Mouse (Mus musculus) CH12.LX (cell line): Measurements from ENCODE around the gene Ikzf4.
A peak's percentile ranks its signal among the peaks of the same experiment; 100 is the strongest.

Source experiments
- BHLHE40 ChIP-seq: IDR thresholded peaks from 2 replicates; pipeline ENCODE4 v1.6.1; 2011; ENCODE audit warnings: mild to moderate bottlenecking, low read depth, low read length, improper control_type of control experiment
- EP300 ChIP-seq: IDR thresholded peaks from 2 replicates; pipeline ENCODE4 v1.6.1; 2011; ENCODE audit warnings: low read length, improper control_type of control experiment
- ETS1 ChIP-seq: conservative IDR thresholded peaks from 2 replicates; pipeline ENCODE4 v1.6.1; 2012; ENCODE audit warnings: low read depth, mild to moderate bottlenecking, inconsistent platforms, low read length, improper control_type of control experiment, moderate library complexity
- GABPA ChIP-seq: IDR thresholded peaks from 2 replicates; pipeline ENCODE4 v1.6.1; 2012; ENCODE audit warnings: low read depth, low read length, improper control_type of control experiment, inconsistent platforms; ENCODE audit not compliant: insufficient replicate concordance
- MAZ ChIP-seq: IDR thresholded peaks from 2 replicates; pipeline ENCODE4 v1.6.1; 2012; ENCODE audit warnings: low read depth, mild to moderate bottlenecking, inconsistent platforms, low read length, improper control_type of control experiment, moderate library complexity
- MXI1 ChIP-seq: IDR thresholded peaks from 2 replicates; pipeline ENCODE4 v1.6.1; 2011; ENCODE audit warnings: mild to moderate bottlenecking, low read depth, low read length, improper control_type of control experiment
- POLR2AphosphoS2 ChIP-seq: IDR thresholded peaks from 2 replicates; pipeline ENCODE4 v1.6.1; 2011; ENCODE audit warnings: low read depth, low read length, improper control_type of control experiment
- RAD21 ChIP-seq: IDR thresholded peaks from 2 replicates; pipeline ENCODE4 v1.6.1; 2011; ENCODE audit warnings: low read depth, mild to moderate bottlenecking, low read length, improper control_type of control experiment, moderate library complexity
- TBP ChIP-seq: conservative IDR thresholded peaks from 2 replicates; pipeline ENCODE4 v1.6.1; 2011; ENCODE audit warnings: low read depth, low read length, improper control_type of control experiment

DNA sequence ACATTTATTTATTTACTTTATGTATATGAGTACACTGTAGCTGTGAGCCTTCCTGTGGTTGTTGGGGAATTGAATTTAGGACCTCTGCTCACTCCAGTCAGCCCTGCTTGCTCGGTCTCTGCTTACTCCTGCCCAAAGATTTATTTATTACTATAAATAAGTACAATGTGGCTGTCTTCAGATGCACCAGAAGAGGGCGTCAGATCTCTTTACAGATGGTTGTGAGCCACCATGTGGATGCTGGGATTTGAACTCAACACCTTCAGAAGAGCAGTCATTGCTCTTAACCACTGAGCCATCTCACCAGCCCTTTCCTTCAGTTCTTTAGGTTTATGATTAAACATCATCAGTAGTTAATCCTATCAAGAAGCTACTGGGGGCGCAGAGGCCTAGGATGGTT, 30.9 kb downstream of the Ikzf4 start:
- TF ChIP-seq ETS1 (no peak), BHLHE40 (no peak), EP300 (no peak), MXI1 (no peak), TBP (no peak), POLR2AphosphoS2 (no peak), RAD21 (peak; percentile 39), GABPA (no peak), MAZ (no peak)
